Mouse (Mus musculus) bone marrow macrophage, adult 2 months (primary cell): ENCODE measurements at regions not wholly inside any gene's neighbourhood (a gene's known extent, or its start where the extent isn't known, plus 50 kb on each side); places are given as distances from the start of the nearest gene placed in this dataset.

Experiments used
- CTCF ChIP-seq: IDR thresholded peaks from 2 replicates; pipeline ENCODE4 v1.5.1; 2012; ENCODE audit warnings: low read depth, mild to moderate bottlenecking, low read length, moderate library complexity
- POLR2A ChIP-seq: IDR thresholded peaks from 2 replicates; pipeline ENCODE4 v1.6.1; 2012; ENCODE audit warnings: mild to moderate bottlenecking, low read depth, low read length, borderline replicate concordance

DNA sequence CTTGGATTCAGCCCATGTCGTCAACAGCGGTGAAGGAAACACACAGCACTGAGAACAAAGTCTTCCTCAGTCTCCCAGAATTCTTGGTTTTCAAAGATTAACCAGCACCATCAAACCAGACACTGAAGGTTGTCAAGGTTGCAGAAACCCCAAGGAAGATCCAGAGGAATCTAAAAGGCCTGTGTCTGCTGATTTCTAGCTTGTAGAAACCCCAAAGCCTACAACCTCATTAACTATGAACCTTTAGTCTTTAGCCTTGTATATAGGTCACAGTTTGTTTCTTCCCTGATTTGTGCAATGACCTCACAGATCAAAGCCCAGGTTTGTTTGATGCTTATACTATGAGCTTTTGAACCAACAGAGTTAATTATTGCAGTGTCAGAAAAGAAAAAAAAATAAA lies 497.1 kb upstream of the Tnp1 start:
- TF ChIP-seq CTCF (no peak), POLR2A (no peak)
